Mouse (Mus musculus) layer of hippocampus, postnatal 36 days (tissue): ENCODE data around the gene Crtc1. TPM values are rescaled to one million over a fixed set of nuclear protein-coding genes. Genes with fewer than 3 reads are reported as not detected.

ENCODE experiments used
- DNase-seq, 2 experiments: peaks; one replicate each; pipeline ENCODE4 v3.0.0; 2022
- total RNA-seq, 2 experiments: library from RNA; stranded (reverse); gene quantifications; 2 replicates each; pipeline ENCODE4 v1.2.3; 2021

The Crtc1 gene
- total RNA-seq = 100 to 1,000 TPM; 181 to 187 TPM

DNA sequence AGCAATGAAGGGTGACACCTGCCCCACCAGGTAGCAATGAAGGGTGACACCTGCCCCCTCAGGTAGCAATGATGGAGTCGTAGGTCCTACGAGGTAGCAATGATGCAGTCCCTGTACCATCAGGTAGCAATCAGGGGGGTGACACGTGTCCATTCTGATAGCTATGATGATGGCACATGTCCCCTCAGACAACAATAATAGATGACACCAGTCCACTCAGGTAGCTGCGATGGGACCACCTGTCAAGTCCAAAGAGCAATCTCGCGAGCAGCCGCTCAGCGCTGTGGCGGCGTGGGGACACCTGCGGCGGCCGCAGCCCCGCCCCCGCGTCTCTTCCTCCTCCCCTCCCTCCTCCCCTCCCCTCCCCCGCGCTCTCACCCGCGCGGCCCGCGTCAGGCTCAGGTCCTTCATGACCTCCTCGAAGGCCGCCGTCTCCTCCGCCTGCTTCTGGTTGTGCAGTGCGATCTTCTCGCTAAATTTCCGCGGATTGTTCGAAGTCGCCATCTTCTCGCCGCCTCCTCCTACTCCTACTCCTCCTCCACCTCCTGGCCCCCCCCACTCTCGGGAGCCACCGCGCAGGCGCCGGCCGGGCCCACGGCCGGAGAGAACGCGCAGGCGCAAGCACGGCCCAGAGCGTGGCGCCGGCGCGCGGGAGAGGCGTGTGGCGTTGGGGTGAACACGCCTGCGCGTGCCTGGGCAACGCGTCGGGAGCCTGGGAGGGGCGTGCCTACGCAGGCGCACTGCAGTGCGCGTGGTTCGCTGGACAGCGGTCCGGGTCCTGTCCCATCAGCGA lies at the start of gene Crtc1:
TSS of gene Crtc1 (minus strand) at position 525 of the 793 bp plus-strand sequence.
- DNase-seq = peak; percentile 97

GRCm38 (mm10) chr8:70488931-70489470 lies 49.6 kb upstream of the Crtc1 start:
- DNase-seq = no peak

DNA sequence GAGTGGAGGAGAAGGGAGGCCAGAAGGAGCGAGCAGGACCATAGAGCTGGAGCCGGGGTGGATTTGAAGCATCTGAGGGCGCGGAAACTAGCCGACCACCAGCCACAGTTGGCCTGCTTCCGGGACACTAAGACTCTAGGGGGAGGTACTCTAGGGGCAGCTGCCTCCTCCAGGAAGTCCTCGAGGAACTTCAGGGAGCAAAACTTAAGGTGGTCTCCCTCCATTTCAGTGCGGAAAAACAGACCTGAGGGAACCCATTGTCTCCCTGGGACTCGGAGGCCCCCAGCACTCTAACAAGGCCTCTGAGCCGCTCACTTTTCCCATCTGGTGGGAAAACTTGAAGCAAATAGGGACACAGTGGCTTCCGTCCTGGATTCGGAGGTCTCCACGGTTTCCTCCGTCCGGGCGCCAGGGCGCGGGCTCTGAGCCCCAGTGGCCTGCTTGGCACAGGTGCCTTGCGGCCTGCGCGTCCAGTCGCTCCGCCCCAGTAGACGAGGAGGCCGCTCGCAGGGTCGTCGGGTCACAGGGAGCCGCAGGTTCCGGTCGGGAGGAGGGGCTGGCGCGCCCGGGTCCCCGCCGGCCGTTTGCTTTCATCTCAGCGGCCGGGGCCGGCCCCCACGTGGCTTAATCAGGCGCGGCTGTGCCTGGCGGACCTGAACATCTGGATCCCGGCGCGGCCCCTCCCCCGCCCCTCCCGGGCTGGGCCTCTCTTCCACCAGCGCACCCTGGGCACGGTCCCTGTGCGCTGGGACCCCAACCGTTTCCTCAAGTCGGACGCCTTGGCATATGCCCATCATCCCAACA lies 48.8 kb upstream of the Crtc1 start:
- DNase-seq = no peak

DNA sequence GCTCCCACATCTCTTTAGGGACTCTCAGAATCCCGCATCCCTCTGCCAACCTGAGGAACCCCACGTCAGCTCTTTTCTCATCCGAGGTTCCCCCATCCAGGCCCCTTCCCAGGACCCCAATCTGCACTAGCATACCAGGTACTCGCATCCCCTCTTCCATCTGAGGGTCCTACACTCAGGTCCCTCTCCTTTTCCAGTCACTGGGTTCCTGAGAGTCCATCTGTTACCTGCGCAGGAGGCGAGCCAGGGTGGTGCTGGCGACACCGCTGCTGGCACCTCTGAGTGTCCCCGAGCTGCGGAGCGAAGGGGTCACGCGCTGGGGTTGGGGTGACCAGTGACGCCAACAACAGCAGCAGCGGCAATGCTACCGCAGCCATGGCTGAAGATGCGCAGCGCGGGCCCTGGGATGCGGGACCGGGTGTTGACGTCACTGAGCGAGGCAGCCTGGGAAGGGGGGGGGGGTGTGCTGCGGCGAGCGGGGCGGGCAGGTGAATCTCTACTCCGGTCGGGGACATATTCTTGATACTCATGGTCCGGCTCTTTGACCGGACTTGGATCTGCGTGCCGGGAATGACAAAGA lies 47.7 kb upstream of the Crtc1 start, which contains the start of gene Tmem59l:
TSS of gene Tmem59l (minus strand) at position 418 of the 580 bp plus-strand sequence.
- no peak for DNase-seq

DNA sequence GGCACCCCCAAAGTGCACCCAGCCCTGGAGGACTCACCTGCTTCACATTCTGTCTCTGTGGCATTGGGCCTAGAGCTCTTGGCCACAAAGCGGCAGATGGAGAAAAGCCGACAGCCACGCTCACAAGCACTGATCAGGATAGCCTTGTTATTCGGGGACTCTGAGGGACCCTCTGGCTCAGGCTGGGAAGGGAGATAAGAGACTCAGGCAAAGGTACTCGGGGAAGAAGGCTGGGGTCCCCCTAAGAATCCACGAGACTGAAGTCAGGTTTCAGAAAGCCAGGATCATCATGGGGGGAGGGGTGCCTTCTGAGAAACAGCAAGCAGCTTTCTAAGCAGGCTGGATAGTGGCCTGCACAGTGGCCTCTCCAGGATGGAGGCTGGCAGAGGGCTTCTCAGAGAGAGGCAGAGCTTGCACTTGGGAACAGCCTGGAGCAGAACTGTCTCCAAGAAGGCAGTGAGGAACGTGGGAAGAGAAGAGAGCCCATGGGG lies 46.9 kb upstream of the Crtc1 start:
- no peak for DNase-seq

DNA sequence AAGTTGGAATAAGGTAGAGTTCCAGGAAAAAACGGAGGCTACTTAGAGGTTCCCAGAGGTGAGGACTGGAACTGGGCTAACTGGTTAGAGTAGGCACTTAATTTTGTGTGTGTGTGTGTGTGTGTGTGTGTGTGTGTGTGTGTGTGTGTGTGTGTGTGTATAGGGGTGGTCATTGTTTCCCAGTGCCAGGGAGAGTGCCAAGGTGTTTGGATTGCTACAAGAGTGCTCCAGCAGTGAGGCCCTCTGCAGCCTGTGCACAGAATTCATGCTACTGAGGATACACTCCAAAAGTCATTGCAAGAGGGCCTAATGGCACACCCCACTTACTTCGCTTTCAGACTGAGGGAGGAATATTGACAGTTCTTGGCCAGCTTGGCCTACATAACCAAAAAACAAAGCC lies 43.6 kb upstream of the Crtc1 start:
- no peak for DNase-seq

DNA sequence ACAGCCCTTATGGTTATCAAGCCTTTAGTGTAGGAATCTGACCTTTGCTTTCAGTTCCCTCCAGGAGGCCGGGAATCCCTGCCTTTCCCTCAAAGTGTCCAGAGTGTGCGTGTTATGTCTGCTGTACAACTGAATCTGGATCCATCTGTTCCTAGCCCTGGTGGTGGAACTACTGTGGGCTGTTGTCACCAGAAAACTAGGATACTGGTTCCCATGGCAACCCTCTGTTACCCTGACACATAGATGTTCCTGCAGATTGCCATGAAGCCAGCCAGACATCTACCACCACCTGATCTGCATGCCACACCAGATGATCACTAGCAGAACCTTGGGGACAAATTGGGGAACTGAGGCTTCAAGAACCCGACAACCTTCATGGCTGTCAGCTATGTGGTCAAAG lies 42.5 kb upstream of the Crtc1 start:
- DNase-seq = peak in 1 of 2 experiments; percentile 67

DNA sequence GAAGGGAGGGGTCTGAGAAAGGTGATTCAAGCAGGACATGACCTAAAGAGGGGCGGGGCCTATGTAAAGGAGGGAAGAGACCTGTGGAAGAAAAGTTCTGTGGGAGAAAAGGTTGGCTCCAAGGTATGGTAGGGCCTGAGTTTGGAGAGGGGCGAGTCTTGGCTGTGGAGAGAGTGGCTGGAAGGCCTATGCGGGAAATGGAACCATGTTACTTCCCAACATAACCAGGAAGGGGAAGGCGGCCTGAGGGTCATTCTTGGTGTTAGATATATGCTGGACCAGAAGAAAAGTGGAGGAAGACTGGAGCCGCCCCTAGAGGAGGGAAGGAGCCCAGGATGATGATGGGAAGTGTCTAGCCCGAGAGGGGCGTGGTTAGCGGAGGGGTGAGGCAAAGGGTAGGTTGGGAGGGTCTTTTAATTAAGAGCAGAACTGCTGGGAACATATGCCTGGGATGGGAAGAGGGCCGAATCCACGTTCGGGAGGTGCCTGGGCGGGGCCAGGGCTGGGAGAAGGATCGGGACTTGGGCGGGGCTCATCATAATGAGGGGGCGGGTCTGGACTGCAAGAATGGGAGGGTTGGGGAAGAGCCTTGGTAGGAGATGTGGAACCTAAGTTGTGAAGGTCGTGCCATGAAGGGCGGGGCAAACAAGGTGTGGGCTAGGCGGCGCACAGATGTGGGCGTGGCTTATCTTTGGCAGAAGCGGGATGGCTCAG lies 38.0 kb upstream of the Crtc1 start:
- no peak for DNase-seq

GRCm38 (mm10) chr8:70476333-70477268 lies 37.2 kb upstream of the Crtc1 start, which contains the start of gene Klhl26:
Klhl26 (minus strand) TSS chr8:70476968.
- peak; percentile 89 to 91 for DNase-seq

- no peak for DNase-seq
These were observed 32.5 kb upstream of the Crtc1 start for GRCm38 (mm10) chr8:70471856-70472255.

- DNase-seq = no peak
These were observed 30.6 kb upstream of the Crtc1 start for GRCm38 (mm10) chr8:70469938-70470337.

GRCm38 (mm10) chr8:70469295-70469916 lies 30.0 kb upstream of the Crtc1 start:
- no peak for DNase-seq

- no peak for DNase-seq
These were observed 29.4 kb upstream of the Crtc1 start for GRCm38 (mm10) chr8:70468733-70469132.

GRCm38 (mm10) chr8:70467907-70468306 lies 28.5 kb upstream of the Crtc1 start:
- DNase-seq = no peak

DNA sequence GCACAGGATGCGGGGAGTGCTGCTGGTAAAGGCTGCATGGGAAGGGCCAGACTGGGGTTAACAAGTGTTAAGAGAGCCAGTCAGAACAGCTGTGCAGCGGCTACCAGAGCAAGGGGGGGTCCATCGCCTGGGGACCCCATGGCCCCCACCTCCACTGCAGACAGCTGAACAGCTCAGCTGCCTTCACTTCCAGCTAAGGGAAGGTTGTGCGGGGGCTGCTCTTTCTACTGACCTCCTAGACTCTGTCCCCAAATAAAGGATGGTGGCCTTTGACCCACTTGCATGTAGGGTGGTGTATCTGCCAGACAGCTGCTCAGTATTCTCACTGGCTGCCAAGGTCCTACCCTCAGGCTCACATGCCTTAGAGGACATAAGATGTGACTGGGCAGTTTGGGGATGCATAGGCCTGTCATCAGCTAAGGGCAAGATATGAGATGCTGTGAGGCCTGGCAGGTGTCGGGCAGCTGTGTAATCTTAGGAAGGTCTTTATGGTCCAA lies 27.9 kb upstream of the Crtc1 start:
- DNase-seq = no peak

DNA sequence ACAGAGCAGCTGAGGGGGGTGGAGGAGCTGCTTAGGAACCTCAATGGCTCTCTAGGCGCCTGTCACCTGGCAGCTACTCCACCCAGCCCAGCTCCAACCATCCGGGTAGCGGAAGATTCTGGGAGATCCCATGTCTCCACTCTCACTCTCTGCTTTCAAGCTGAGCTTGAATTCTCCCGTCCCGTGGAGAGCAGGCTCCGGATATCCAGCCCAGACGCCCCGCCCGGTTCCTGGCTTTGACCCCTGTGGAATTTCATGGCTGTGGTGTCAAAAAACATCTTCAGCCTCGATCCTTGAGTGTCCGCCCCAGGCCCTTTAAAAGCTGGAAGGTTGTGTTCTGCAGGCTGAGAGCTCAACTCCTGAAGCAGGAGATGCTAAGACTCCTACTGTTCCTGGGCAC lies 27.4 kb upstream of the Crtc1 start:
- DNase-seq = no peak

DNA sequence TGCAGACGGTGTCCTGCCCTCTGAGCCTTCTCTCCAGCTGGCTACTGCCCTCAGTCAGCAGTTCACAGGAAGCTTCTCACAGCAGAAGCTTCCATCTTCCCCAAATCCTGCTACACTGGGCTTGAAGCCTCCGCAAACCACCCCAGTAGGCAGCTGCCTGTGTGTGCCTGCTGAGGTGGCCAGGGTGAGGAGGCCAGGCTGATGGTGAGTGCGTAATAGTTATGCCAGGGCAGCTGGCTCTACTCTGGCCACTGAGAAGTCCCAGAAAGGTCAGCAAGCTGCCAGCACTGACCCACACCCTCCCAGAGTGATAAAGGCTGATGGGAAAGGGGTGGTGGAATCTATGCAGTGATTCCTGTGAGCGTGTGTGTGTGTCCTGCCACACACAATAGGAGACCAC lies 26.9 kb upstream of the Crtc1 start:
- DNase-seq = no peak

DNA sequence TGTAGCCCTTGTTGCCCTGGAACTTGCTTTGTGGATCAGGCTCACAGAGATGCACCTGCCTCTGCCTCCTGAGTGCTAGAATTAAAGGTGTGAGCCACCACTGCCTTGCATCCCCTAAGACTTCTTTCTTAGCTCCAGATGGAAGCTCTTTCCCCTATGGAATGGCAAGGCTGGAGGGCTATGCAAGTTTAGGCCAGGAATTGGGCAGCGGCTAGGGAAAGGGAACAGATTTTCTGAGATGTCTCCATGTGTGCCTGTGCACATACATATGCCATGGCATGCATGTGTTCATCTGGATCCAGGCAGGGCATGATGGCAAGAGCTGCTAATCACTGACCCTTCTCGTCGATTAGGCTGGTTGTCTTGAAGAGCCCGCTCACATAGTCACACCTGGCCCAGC lies 26.3 kb upstream of the Crtc1 start:
- no peak for DNase-seq

DNA sequence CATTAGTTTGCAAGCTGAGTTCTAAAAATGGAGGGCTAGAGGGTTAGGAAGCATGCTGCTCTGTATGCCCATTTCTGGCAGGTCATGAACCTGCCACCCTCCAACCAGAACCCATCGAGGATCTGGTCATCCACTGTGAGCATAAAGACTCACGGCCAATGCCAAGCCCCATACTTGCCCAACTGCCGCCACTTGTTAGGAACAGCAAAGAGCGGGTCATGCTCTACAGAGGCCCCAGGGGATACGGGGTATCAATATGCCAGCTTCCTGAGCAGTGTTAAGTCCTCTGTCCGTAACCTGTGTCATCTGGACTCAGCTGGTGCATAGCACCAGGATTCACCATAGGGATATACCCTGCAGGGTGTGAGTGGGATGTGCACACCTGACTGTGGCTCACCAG lies 24.8 kb upstream of the Crtc1 start:
- no peak for DNase-seq

GRCm38 (mm10) chr8:70463306-70463705 lies 23.9 kb upstream of the Crtc1 start:
- peak; percentile 78 to 79 for DNase-seq
